Mouse (Mus musculus) bone marrow, adult 2 months (tissue): ENCODE data around the gene Gucy2d. TPM values are rescaled to one million over a fixed set of nuclear protein-coding genes. Genes with fewer than 3 reads are reported as not detected.

ENCODE experiments used
- H3K27ac ChIP-seq: fragments of 200-500 bp; 2 replicates; pipeline ENCODE4 v1.5.1; 2012; ENCODE audit warnings: low read depth, mild to moderate bottlenecking, control low read depth, inconsistent platforms, low read length; ENCODE audit not compliant: control insufficient read depth, poor library complexity, insufficient read depth
- H3K4me1 ChIP-seq: fragments of 200-500 bp; 2 replicates; pipeline ENCODE4 v1.6.1; 2011; ENCODE audit warnings: low read length; ENCODE audit not compliant: control insufficient read depth, insufficient read depth
- H3K4me3 ChIP-seq: fragments of 200-500 bp; replicated peaks from 2 replicates; pipeline ENCODE3; 2011; ENCODE audit warnings: mild to moderate bottlenecking, low read depth, low read length, control low read depth; ENCODE audit not compliant: control insufficient read depth
- CTCF ChIP-seq: fragments of 200-500 bp; IDR thresholded peaks from 2 replicates; pipeline ENCODE4 v1.5.1; 2011; ENCODE audit warnings: low read length, control low read depth; ENCODE audit not compliant: control insufficient read depth, insufficient read depth
- POLR2A ChIP-seq: fragments of 200-500 bp; IDR thresholded peaks from 2 replicates; pipeline ENCODE4 v1.6.1; 2011; ENCODE audit warnings: low read depth, mild to moderate bottlenecking, control low read depth, low read length, borderline replicate concordance; ENCODE audit not compliant: control insufficient read depth
- WGBS: fragments of 180-500 bp; shearing (Covaris S2); methylation state at CpG from one replicate; pipeline ENCODE4 v1.1.7; 2018; 5-methylcytosine and 5-hydroxymethylcytosine counted together
- polyA plus RNA-seq: library from polyadenylated mRNA; stranded (reverse); fragments of >200 nt; gene quantifications from 2 replicates; pipeline ENCODE4 v1.2.4, GENCODE M21; 2011; ENCODE audit warnings: low replicate concordance; ENCODE audit not compliant: missing spikeins, insufficient read depth, insufficient read length

Gene Gucy2d
- polyA plus RNA-seq, 1 experiment: not detected

GRCm38 (mm10) chr7:98524401-98524800, 84.2 kb downstream of the Gucy2d start:
- WGBS: 72% methylated on average over 6 of the region's 6 CpGs
- Histone ChIP-seq H3K4me1 (peaks cover 5% of the 10 kb centered on the region; the same call in 1 of the 2 replicates), H3K27ac (no peak overlapping the region), H3K4me3 (no peak overlapping the region)
- TF ChIP-seq CTCF (no peak), POLR2A (no peak)

GRCm38 (mm10) chr7:98524869-98525699, 84.9 kb downstream of the Gucy2d start:
- WGBS: 80% methylated on average over 6 of the region's 6 CpGs
- TF ChIP-seq POLR2A (no peak), CTCF (no peak)
- Histone ChIP-seq H3K4me1 (peaks cover 5% of the 10 kb centered on the region; the same call in 1 of the 2 replicates), H3K4me3 (no peak overlapping the region), H3K27ac (no peak overlapping the region)

Other genes with a start within 250 kb of the Gucy2d start
- gene B3gnt6, start 240.9 kb upstream of the Gucy2d start, polyA plus RNA-seq: 0.62 TPM in 1 of 2 replicates, not detected in the other
- gene Acer3, start 119.2 kb upstream of the Gucy2d start, polyA plus RNA-seq: 11.7 and 12.9 TPM in 2 replicates
- gene Tsku, start 79.1 kb upstream of the Gucy2d start, polyA plus RNA-seq: 2.0 and 3.2 TPM in 2 replicates
- gene Lrrc32, start 48.9 kb downstream of the Gucy2d start, polyA plus RNA-seq: 5.9 and 24.3 TPM in 2 replicates
- 15.0 and 17.0 TPM in 2 replicates for gene Emsy, start 216.4 kb downstream of the Gucy2d start, polyA plus RNA-seq